Mouse (Mus musculus) Patski (cell line): ENCODE results near the gene Tmem269. TPM values are rescaled to one million over a fixed set of nuclear protein-coding genes. Genes with fewer than 3 reads are reported as not detected.

Source experiments
- ATAC-seq: fragments of 100-300 bp; one replicate; pipeline ENCODE4 v1.8.0; 2021
- CTCF ChIA-PET: fragments of 350-600 bp; sonication (Branson Sonifier 250); formaldehyde crosslinking; loops from one replicate; lab custom pipeline; 2022; ENCODE audit warnings: inconsistent platforms; lab: Charles Lee
- POLR2A ChIA-PET: fragments of 350-600 bp; sonication (Branson Sonifier 250); formaldehyde crosslinking; loops from one replicate; lab custom pipeline; 2022; ENCODE audit warnings: antibody characterized with exemption, inconsistent platforms; lab: Charles Lee
- DNase-seq: peaks from one replicate; pipeline ENCODE4 v3.0.0-alpha.2; 2011; ENCODE audit warnings: low read depth, low spot score
- H3K27me3 ChIP-seq: fragments of 371-371 bp; one replicate; pipeline ENCODE4 v1.5.1; 2021
- CTCF ChIP-seq: fragments of 100-300 bp; IDR thresholded peaks from one replicate; pipeline ENCODE4 v1.5.1; 2021
- in situ Hi-C: fragments of 300-500 bp; cut with MboI; formaldehyde crosslinking; loops from 3 replicates; pipeline ENCODE4 v1.11.1; 2018; ENCODE audit warnings: low pct_unique_long_range_greater_than_20kb, mixed read lengths
- polyA plus RNA-seq: library from polyadenylated mRNA; unstranded; gene quantifications from one replicate; pipeline ENCODE4 v1.2.3, GENCODE M21; 2021

The Tmem269 gene
- polyA plus RNA-seq, 1 experiment from 2014 or later, result not detected

- no peaks in the 10 kb centered on the region for H3K27me3 ChIP-seq
- no peak for DNase-seq
- ChIA-PET CTCF (no interaction called here), POLR2A (no interaction called here)
- in situ Hi-C loops, result no loop called here
- no peak for ATAC-seq
- TF ChIP-seq CTCF, result no peak
These were observed 1.4 kb downstream of the Tmem269 start for GRCm38 (mm10) chr4:119216667-119217066.

GRCm38 (mm10) chr4:119204672-119205071, 13.3 kb downstream of the Tmem269 start:
- TF ChIP-seq CTCF, result peak; percentile 87
- ATAC-seq, result no peak
- ChIA-PET POLR2A (no interaction called here), CTCF (interaction anchor here (0.7 to 2.0 kb wide), 8 partner anchors 9 to 271 kb away, joined by 3 to 9 read pairs (median 3); no protein-coding TSS in a partner anchor)
- no peaks in the 10 kb centered on the region for H3K27me3 ChIP-seq
- DNase-seq, result no peak
- in situ Hi-C loops, result loop anchor here (10.0 kb wide), 1 partner anchor 560 kb away; no protein-coding TSS in a partner anchor

GRCm38 (mm10) chr4:119198105-119198504, 19.9 kb downstream of the Tmem269 start:
- TF ChIP-seq CTCF, result no peak
- ATAC-seq (no peak), DNase-seq (no peak)
- CTCF ChIA-PET, result no interaction called here
- no peaks in the 10 kb centered on the region for H3K27me3 ChIP-seq
- POLR2A ChIA-PET, result no interaction called here
- in situ Hi-C loops, result no loop called here

DNA sequence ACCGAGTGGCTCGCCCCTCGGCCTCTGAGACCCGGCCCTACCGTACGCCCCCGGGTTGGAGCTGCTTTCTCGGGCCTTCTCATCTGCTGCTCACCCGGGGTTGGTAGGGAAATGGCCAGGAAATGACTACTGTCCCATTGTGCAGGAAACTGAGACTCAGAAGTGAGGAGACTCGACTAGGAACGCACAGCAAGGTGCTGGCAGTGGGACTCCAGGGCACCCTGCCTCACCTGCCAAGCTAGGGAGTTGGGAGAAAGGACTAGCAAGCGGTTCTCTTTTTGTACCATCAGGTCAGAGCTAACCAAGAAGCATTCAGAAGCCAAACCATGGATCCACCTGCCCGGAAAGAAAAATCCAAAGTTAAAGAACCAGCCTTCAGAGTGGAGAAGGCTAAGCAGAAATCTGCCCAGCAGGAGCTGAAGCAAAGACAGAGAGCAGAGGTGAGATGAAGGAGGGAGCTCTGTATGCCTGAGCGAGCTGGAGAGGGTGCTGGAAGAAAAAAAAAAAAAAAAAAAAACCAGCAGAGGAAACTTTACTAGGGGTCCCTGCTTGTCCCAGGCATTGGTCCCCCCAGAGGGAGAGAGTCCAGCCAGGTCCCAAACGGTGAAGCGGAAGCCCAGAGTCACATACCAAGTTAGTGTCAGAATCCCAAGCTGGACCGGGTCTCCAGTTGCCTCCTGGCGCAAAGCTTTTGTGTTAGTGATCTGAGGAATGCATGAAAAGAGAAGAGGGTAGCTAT, 22.3 kb downstream of the Tmem269 start:
- no peak for TF ChIP-seq CTCF
- ATAC-seq, result peak; percentile 32
- ChIA-PET CTCF (interaction anchor here (0.8 to 1.1 kb wide), 2 partner anchors 9 to 193 kb away, joined by 3 read pairs; no protein-coding TSS in a partner anchor), POLR2A (interaction anchor here (0.6 to 1.2 kb wide), 4 partner anchors 12 to 149 kb away, joined by 3 read pairs; no protein-coding TSS in a partner anchor)
- H3K27me3 ChIP-seq, result no peaks in the 10 kb centered on the region
- DNase-seq, result no peak
- in situ Hi-C loops, result no loop called here

DNA sequence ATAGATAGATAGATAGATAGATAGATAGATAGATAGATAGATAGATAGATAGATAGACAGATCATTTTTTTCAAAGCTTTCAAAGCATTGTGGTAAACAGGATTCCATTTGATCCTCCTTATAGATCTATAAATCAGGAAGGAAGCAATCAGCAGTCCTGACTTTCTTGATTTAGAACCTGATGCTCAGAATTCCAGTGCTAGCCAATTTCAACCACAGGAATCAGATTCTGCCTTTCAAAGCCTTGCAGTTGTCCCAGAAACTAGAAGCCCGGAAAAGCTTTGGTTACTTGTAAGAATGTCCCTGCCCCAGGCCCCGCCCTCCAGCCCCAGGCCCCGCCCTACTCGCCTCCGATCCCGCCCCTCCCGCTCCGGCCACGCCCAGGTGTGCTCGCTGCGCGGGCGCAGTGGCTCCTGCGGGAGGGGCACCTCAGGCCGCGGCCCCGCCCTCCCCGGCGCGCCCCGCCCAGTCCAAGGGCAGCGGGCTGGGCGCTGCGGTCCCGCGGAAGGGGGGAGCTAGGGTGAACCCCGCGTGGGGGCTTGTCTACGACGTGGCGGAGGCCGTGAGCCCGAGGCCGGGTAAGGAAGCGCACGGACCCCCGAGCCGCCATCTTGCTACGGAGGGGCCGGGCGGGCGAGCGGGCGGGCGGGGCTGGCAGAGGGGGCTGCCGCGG, 23.0 kb downstream of the Tmem269 start, which contains the start of gene Svbp:
Svbp (plus strand) TSS at position 398 of the 673 bp plus-strand sequence.
- in situ Hi-C loops, result no loop called here
- ATAC-seq (peak; percentile 81), DNase-seq (no peak)
- CTCF ChIA-PET, result interaction anchor here (1.1 kb wide), 1 partner anchor 192 kb away, joined by 3 read pairs; no protein-coding TSS in a partner anchor
- no peak for TF ChIP-seq CTCF
- POLR2A ChIA-PET, result interaction anchor here (0.6 to 1.2 kb wide), 4 partner anchors 12 to 149 kb away, joined by 3 read pairs; no protein-coding TSS in a partner anchor
- H3K27me3 ChIP-seq, result no peaks in the 10 kb centered on the region

DNA sequence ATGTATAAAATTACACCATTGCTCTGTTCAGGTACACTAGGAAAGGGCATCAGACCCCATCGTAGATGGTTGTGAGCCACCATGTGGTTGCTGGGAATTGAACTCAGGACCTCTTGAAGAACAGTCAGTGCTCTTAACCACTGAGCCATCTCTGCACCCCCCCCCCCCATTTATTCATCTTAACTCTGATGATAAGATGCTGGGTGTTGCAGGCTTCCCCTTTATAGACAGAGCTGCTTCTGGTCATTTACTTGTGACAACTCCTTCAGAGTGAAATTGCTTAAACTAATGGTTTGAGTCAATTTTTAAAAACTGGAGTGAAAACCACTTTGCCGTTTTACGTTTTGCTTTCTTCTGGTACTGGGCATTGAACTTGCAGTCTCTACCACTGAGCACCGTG, 25.3 kb downstream of the Tmem269 start:
- DNase-seq (no peak), ATAC-seq (no peak)
- in situ Hi-C loops, result no loop called here
- ChIA-PET POLR2A (interaction anchor here (1.5 kb wide), 1 partner anchor 188 kb away, joined by 3 read pairs; no protein-coding TSS in a partner anchor), CTCF (interaction anchor here (1.5 kb wide), 1 partner anchor 10 kb away, joined by 3 read pairs; no protein-coding TSS in a partner anchor)
- no peak for TF ChIP-seq CTCF
- H3K27me3 ChIP-seq, result peaks cover 6% of the 10 kb centered on the region

DNA sequence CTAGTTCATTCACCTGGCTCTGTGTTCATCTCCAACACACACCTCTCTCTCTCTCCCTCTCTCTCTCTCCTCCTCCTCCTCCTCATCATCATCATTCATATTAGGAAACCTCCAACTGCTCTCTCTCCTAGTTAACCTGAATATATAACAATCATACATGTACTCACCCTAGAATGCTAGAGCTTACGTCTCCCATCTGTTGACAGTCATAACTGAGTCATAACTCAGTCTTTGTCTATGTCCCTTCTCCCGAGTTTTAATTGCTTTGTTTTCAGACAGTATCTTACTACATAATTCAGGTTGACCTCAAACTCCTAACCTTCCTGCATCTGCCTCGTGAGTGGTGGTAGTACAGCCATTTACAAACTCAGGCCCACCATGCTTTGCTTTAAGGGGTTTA, 26.7 kb downstream of the Tmem269 start:
- peaks cover 7% of the 10 kb centered on the region for H3K27me3 ChIP-seq
- DNase-seq (no peak), ATAC-seq (no peak)
- CTCF ChIA-PET, result no interaction called here
- POLR2A ChIA-PET, result no interaction called here
- in situ Hi-C loops, result no loop called here
- no peak for TF ChIP-seq CTCF

DNA sequence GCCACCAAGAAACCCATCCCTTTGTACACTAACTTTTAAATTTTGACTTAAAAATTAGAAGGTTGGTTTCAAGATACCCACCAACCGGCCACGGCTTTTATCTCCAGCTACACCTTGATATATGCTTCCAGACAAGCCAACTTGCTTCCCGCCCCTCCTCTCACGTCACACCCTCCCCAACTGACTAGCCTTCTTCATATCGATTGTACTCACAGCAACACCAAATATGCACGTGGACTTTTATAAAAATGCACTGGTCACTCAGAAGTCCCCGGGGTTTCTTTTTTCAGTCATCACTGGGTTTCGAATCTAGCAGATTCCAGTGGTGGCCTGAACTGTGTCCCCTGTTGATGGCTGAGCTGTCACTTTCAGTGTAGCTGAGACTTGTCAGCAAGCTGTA, 27.4 kb downstream of the Tmem269 start:
- ChIA-PET CTCF (no interaction called here), POLR2A (no interaction called here)
- ATAC-seq (no peak), DNase-seq (no peak)
- H3K27me3 ChIP-seq, result peaks cover 10% of the 10 kb centered on the region
- in situ Hi-C loops, result no loop called here
- no peak for TF ChIP-seq CTCF

DNA sequence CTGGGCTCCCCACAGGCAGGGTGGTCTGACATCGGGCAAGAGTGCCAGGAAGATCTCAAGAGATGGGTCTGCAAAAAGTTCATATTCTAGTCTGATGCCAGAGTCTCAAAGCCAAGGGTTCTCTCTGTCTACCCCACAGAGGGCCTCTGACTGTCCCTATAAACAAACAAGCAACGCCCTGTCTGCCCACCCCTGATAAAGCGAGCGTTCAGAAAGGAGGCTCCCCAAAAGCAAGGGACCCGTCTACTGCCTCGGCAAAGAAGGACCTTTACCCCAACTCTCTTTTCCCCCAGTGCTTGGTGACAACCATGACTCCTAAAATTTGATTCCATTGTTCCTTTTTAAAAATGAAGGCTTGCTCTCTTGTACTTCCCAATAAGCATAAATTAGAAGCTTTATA, 28.2 kb downstream of the Tmem269 start, which contains the start of gene Ermap:
Ermap (minus strand) TSS at position 148 of the 400 bp plus-strand sequence.
- DNase-seq (no peak), ATAC-seq (no peak)
- CTCF ChIA-PET, result no interaction called here
- peaks cover 13% of the 10 kb centered on the region for H3K27me3 ChIP-seq
- no peak for TF ChIP-seq CTCF
- in situ Hi-C loops, result no loop called here
- POLR2A ChIA-PET, result no interaction called here

GRCm38 (mm10) chr4:119189392-119189791, 28.6 kb downstream of the Tmem269 start:
- DNase-seq, result no peak
- ChIA-PET CTCF (no interaction called here), POLR2A (no interaction called here)
- peaks cover 13% of the 10 kb centered on the region for H3K27me3 ChIP-seq
- in situ Hi-C loops, result no loop called here
- ATAC-seq, result no peak
- TF ChIP-seq CTCF, result no peak
